Mouse (Mus musculus): ENCODE data around the gene Alkbh8.
"Not testable (repeated sequence)": the region's sequence is repeated elsewhere in the genome, so short reads cannot be mapped to it uniquely, and the experiment has no call there.

The Alkbh8 gene

DNA sequence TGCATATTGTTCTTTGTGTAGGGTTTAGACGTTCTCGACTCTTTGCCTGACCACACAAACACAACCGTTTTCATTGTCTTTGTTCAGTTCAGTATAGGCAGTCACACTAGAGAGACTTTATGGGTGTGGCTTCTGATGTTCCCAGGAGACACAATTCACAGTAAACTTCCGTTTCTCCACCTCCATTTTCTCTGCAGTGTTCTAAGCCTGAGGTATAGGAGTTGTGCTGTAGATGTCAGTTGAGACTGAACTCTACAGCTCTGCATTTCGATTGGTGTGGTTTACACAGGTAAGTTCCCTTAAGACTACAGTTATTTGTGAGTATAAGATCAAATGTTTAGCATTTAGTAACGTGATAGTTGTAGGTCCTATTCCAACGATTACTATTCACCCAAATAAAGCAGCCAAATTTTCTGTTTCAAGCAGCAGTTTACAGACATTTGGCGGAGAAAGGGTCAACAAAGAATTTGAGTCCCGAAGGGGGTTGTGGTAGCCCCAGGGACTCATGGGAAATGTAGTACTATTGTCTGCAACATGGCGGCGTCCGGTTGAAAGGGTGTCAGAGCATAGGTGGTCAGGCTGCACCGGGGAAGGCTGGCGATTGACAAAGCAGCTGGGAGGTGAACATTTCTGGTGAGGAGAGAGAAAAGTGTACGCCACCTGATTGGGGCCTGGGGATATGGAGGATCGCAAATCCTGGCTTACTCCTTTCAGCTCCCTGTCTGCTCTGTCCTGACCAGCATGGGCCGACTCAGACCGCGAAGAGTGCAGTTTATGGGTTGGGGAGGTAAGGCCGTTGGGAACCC is at the start of gene Alkbh8:
TSS of gene Alkbh8 (plus strand) at position 179 of the 806 bp plus-strand sequence.
- DNase-seq (ENCODE audit: low spot score): peak; percentile 76

DNA sequence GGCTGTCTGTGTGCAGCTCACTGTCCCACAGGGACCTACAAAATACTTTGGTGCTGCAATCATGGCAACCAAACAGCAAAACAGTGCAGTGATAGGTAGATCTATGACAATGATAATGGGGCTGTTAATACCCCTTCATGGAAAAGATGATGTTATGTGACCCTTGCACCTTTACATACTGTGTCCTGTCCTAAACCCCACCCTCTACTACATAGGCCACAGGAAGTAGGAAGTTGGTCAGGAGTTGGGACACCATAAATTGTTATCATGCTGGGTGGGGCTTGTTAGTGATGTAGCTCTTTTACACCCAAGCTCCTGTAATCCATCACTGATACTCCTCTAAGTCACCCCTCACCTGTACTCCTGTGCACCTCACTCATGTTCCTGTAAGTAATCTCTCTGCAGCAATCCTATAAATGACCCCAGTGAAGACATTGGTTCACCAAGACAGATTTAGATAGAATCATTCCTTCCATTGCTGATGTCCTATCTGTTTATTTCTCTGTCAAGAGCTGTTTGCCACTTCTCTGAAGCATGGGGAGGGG is 25.6 kb upstream of the Alkbh8 start:
- no peak for DNase-seq (ENCODE audit: low spot score)

DNA sequence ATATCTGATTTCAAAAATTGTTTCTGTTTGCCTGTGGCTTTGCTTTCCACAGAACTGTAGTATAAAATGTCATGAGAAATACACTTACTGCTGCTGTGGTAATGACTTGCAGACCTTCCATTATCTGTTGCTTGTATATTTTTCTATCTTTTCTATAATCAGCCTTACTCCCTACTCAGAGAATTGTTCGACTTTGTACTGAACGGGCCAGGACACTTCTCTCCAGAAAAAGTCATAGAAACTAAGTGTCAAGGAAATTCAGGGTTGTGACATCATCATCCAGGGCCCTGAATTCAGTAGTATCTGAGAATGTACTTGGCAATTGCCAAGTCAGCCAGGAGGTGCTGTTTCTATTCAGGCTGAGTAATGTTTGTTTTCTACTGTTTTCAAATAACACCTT is 24.9 kb upstream of the Alkbh8 start:
- no peak for DNase-seq (ENCODE audit: low spot score)

GRCm38 (mm10) chr9:3327342-3328053 is 7.4 kb upstream of the Alkbh8 start:
- DNase-seq (ENCODE audit: low spot score): not testable (repeated sequence)

- DNase-seq (ENCODE audit: low spot score): no peak
Observed at GRCm38 (mm10) chr9:3328054-3328595, 6.8 kb upstream of the Alkbh8 start.

GRCm38 (mm10) chr9:3330319-3330718 is 4.6 kb upstream of the Alkbh8 start:
- no peak for DNase-seq (ENCODE audit: low spot score)

- no peak for DNase-seq (ENCODE audit: low spot score)
Observed at GRCm38 (mm10) chr9:3330737-3331384, 4.1 kb upstream of the Alkbh8 start.

DNA sequence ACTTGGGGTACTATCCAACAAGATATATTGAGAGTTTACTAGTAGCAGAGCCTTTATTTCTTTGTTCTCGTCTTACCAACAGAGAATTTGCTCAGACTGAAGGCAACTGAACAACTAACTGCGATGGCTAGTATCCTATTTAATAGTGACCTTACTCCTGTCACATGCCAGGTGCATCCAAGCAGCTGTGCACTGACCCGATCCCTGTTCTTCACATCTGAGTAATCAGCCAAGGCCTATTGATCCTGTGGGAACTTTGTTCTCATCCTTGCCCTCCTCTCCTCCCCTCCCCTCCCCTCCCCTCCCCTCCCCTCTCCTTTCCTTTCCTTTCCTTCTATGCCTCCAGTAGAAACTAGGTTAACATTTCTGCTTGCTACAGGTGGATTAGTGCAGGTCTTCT is 1.7 kb downstream of the Alkbh8 start:
- DNase-seq (ENCODE audit: low spot score): no peak

DNA sequence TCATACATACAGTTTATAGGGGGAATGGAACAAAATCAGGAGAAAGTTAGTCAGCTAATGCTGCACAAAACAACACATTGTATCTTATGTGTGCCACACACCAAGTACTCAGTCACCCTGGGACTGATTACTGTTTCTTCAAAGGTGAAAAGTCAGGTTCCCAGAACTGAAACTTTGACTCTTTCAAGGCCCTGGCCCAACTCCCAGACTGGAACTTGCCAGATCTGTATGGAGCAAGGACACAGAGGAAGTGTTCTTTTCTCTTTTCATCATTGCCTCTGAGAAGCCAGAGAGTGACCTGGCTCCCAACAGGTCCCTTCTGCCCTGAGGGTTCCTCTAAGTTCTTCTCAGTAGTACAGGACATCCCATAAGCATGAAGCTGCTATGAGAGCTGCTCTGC is 10.2 kb downstream of the Alkbh8 start:
- DNase-seq (ENCODE audit: low spot score): peak; percentile 63

- no peak for DNase-seq (ENCODE audit: low spot score)
Observed at GRCm38 (mm10) chr9:3345967-3346366, 11.0 kb downstream of the Alkbh8 start.

DNA sequence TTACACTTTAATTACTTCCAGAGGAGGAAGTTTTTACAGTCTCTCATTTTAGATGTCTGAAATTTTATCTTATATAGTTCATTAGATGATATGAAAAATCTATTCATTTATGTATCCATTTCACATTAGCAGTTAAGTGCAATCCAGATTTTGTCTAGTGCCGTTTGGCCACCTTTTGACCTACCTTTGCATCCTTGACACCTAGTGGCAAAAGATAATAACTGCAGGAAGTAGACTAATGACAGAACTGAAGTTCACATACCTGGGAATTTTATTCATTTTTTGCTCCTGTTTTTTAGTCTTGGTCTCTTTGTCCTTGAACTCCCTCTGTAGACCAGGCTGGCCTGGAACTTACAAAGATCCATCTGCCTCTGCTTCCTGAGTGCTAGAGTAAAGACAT is 15.1 kb downstream of the Alkbh8 start:
- no peak for DNase-seq (ENCODE audit: low spot score)

DNA sequence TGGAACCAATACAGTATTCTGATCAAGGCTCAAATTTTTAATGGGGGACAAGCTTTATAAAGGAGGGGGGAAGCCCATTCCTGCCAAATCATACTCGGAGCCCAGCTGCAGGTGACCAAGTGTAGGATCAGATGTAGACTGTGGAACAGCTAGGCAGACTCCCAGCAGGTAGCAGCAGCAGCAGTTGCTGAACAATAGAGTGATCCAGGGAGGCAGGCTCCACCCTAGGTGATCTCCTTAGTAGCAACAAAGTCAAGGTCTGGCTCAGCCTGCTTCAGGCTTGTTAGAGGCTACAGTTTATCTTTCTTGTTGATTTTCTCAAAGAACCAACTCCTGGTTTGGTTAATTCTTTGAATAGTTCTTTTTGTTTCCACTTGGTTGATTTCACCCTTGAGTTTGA is 41.4 kb downstream of the Alkbh8 start:
- DNase-seq (ENCODE audit: low spot score): not testable (repeated sequence)

DNA sequence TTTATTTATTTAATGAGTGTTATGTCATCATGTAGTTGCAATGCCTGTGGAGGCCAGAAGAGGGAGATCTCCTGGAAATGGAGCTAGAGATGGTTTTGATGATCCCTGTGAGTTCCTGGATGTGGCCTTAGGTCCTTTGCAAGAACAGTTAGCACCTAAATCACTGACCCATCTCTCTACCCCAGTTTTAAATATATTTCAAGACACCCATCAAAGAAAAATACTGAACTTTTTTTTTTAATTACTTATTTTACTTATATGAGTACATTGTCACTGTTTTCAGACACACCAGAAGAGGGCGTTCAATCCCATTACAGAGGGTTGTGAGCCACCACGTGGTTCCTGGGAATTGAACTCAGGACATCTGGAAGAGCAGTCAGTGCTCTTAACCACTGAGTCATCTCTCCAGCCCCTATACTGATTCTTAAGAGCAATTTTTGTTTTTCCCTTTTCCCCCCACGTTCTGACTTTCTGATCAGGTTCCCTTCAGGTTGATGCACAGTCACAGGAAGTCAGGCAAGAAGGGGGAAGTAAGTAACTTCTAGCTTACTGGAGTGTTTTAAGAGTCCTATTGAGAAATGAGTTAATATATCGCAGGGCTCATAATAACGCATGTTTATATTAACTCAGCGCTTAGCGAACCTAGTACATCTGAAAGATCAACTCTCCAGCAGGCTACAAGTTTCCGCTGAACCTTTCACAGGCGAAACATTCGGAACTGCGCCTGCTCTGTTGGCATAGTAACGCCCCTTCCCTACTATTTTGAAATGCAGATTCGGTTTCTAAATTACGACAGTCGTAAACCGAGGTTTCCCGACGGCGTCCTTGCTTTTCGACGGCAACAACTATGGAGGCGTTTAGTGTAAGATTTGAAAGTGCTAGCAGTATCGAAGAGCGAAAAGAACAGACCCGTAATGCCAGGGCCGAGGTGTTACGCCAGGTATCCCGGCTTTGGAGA is 68.6 kb downstream of the Alkbh8 start, which contains the start of gene Cwf19l2:
TSS of gene Cwf19l2 (plus strand) at position 342 of the 958 bp plus-strand sequence.
- DNase-seq (ENCODE audit: low spot score): peak; percentile 78

- DNase-seq (ENCODE audit: low spot score): no peak
Observed at GRCm38 (mm10) chr9:3404372-3404771, 69.4 kb downstream of the Alkbh8 start.

DNA sequence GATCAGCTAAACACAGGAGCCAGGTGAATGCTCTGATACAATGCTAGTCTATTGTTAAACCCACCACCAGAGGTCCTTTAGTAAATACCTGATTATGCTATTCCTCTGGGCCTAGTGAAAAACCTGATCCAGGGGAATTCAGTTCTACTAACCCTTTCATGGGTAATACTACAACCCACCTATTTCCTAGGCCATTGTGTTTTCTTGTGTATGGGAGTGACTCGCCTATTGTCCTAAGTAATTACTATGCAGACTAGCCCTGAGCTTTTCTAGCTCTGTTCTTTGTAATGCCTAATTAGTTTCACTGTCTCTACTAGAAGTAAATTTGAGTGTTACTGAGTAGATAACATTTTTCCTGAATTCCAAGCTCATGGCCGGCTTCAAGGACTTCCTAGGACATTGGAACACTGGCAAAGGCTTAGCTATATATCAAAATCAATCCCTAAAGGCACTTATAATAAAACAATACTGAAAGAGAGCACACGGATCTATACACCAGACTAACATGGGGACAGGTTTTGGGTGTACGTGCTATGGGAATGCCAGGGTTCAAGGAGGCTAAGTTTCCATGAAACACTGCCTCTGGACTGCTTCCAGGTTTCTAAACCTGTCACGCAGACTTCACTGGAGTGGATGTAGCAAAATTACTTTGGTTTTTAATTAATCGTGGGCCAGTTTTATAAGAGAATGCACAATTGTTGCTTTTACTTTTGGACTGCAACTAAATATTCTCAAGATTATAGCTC is 104.8 kb downstream of the Alkbh8 start:
- DNase-seq (ENCODE audit: low spot score): not testable (repeated sequence)
